Mouse (Mus musculus): ENCODE results near the gene Gfy. TPM values are rescaled to one million over a fixed set of nuclear protein-coding genes. Genes with fewer than 3 reads are reported as not detected.

The Gfy gene
- polyA plus RNA-seq (2014; fragmentation: Nextera tagmentation; extraction: Ambion mirVana), result not detected in 2 replicates

DNA sequence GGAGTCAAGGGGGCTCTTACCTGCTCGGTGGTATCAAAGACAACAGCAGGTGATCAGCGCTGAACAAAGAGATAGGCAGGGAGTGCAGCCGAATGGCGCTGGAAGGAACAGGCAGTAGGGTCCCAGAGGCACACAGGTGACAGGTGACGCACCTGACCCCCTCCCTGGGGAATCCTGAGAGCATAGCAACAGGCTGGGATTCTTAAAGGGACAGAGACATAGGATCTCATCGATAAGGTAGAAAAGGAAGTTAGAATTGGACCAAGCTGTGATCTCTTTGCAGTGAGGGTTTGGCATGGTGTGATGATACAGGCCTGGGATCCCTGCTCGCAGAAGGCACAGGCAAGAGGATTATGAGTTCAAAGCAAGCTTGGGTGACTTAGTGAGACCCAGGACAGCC is at the start of gene Gfy:
TSS of gene Gfy (minus strand) at position 101 of the 400 bp plus-strand sequence.
- WGBS, result 26% methylated on average over 7 of the region's 7 CpGs
- H3K27me3 ChIP-seq (ENCODE audit: control insufficient read depth, insufficient read depth, low read length), result peaks cover 99% of the 10 kb centered on the region
- H3K4me2 ChIP-seq (ENCODE audit: low read length), result no peak within 1 kb of the TSS
- no peaks in the 10 kb centered on the region for H3K9me3 ChIP-seq (ENCODE audit: control insufficient read depth, low read length)
- no peak within 1 kb of the TSS for H3K9ac ChIP-seq (replicated peaks; ENCODE audit: low read length)
- ATAC-seq (ENCODE audit: low FRiP score, low TSS enrichment), result no peak
- no peak for DNase-seq
- 0 out of 2 replicates have a peak, but pooled peaks cover 8% of the 10 kb centered on the region for H3K4me1 ChIP-seq (ENCODE audit: control insufficient read depth, insufficient read depth, low read length)
- H3K4me3 ChIP-seq (replicated peaks; ENCODE audit: low read depth, low read length), result no peak within 1 kb of the TSS
- H3K27ac ChIP-seq (replicated peaks; ENCODE audit: low read depth, low read length), result no peak within 1 kb of the TSS
- no peaks in the 10 kb centered on the region for H3K36me3 ChIP-seq (ENCODE audit: control insufficient read depth, insufficient read depth, low read length)

DNA sequence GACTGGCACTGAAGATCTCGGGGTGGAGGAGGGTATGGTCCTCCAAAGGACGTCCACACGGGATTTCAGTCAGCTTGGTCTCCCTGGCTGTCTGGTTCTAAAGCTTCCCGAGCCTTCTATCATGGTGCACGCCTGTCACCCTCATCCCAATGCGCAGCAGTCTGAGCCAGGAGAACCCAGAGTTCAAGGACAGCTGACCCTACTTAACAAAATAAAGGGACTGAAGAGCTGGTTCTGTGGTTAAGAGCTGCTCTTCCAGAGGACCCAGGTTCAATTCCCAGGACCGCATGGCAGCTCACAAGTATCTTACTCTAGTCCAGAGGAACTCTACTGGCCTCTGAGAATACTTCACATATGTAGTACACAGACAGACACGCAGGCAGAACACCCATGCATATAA is 49.7 kb upstream of the Gfy start:
- no peak overlapping the region for H3K4me3 ChIP-seq (replicated peaks; ENCODE audit: low read depth, low read length)
- no peaks in the 10 kb centered on the region for H3K9me3 ChIP-seq (ENCODE audit: control insufficient read depth, low read length)
- peaks cover under 1% of the 10 kb centered on the region; the same call in 1 of the 2 replicates for H3K4me1 ChIP-seq (ENCODE audit: control insufficient read depth, insufficient read depth, low read length)
- H3K9ac ChIP-seq (replicated peaks; ENCODE audit: low read length), result no peak overlapping the region
- 99% methylated on average over 8 of the region's 8 CpGs for WGBS
- H3K4me2 ChIP-seq (ENCODE audit: low read length), result no peak overlapping the region
- no peaks in the 10 kb centered on the region for H3K27me3 ChIP-seq (ENCODE audit: control insufficient read depth, insufficient read depth, low read length)
- H3K27ac ChIP-seq (replicated peaks; ENCODE audit: low read depth, low read length), result no peak overlapping the region
- H3K36me3 ChIP-seq (ENCODE audit: control insufficient read depth, insufficient read depth, low read length), result peaks cover 27% of the 10 kb centered on the region
- DNase-seq, result no peak
- ATAC-seq (ENCODE audit: low FRiP score, low TSS enrichment), result no peak

- 96% methylated on average over 18 of the region's 18 CpGs for WGBS
- no peak overlapping the region for H3K4me2 ChIP-seq (ENCODE audit: low read length)
- ATAC-seq (ENCODE audit: low FRiP score, low TSS enrichment) (no peak), DNase-seq (no peak)
- H3K27me3 ChIP-seq (ENCODE audit: control insufficient read depth, insufficient read depth, low read length), result no peaks in the 10 kb centered on the region
- peaks cover 30% of the 10 kb centered on the region for H3K36me3 ChIP-seq (ENCODE audit: control insufficient read depth, insufficient read depth, low read length)
- no peaks in the 10 kb centered on the region for H3K4me1 ChIP-seq (ENCODE audit: control insufficient read depth, insufficient read depth, low read length)
- H3K4me3 ChIP-seq (replicated peaks; ENCODE audit: low read depth, low read length), result no peak overlapping the region
- no peaks in the 10 kb centered on the region for H3K9me3 ChIP-seq (ENCODE audit: control insufficient read depth, low read length)
- H3K9ac ChIP-seq (replicated peaks; ENCODE audit: low read length), result no peak overlapping the region
- H3K27ac ChIP-seq (replicated peaks; ENCODE audit: low read depth, low read length), result no peak overlapping the region
These were observed 49.2 kb upstream of the Gfy start for GRCm38 (mm10) chr7:45228548-45228947.

DNA sequence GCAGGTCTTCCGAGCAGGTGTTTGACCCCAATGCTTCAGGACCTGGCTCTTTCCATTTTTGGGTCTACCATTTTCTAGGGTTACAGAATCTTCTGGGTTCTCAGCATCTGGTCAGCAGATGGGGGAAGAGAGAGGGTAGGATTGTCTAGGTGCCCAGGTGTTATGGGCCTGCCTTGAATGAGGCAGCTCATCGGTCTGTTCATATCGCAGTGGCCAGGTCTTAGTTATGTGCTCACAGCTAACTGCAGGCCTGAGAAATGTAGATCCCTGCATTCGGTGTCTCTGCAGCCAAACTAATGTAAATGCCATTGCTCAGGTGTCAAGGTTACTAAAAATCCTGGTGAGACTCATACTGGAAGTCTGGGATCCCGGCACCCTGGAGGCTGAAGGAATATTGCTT is 47.1 kb upstream of the Gfy start:
- Histone ChIP-seq H3K4me2 (ENCODE audit: low read length) (no peak overlapping the region), H3K9ac (replicated peaks; ENCODE audit: low read length) (no peak overlapping the region), H3K27me3 (ENCODE audit: control insufficient read depth, insufficient read depth, low read length) (no peaks in the 10 kb centered on the region), H3K9me3 (ENCODE audit: control insufficient read depth, low read length) (no peaks in the 10 kb centered on the region), H3K4me1 (ENCODE audit: control insufficient read depth, insufficient read depth, low read length) (no peaks in the 10 kb centered on the region), H3K27ac (replicated peaks; ENCODE audit: low read depth, low read length) (no peak overlapping the region), H3K4me3 (replicated peaks; ENCODE audit: low read depth, low read length) (no peak overlapping the region), H3K36me3 (ENCODE audit: control insufficient read depth, insufficient read depth, low read length) (peaks cover 32% of the 10 kb centered on the region)
- no peak for DNase-seq
- WGBS, result 99% methylated on average over 5 of the region's 5 CpGs
- no peak for ATAC-seq (ENCODE audit: low FRiP score, low TSS enrichment)

DNA sequence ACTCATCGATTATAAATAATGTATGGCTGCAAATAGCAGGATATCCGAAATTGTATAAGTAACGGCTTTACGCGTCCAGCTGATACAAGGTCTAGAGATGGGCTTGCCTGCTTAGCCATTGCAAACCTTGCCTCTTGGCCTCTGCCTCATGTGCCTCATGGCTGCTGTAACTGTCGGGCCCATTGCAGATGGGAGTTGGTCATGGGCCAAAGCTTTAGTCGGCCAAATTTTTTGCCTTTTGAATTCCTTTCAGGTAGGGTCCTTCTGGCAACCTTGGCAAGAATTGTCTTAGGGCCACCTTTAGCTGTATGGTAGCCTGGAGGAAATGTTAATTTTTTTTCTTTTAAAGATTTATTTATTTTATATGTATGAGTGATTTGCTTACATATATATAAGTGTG is 45.5 kb upstream of the Gfy start:
- Histone ChIP-seq H3K4me3 (replicated peaks; ENCODE audit: low read depth, low read length) (no peak overlapping the region), H3K4me1 (ENCODE audit: control insufficient read depth, insufficient read depth, low read length) (no peaks in the 10 kb centered on the region), H3K36me3 (ENCODE audit: control insufficient read depth, insufficient read depth, low read length) (peaks cover 32% of the 10 kb centered on the region), H3K4me2 (ENCODE audit: low read length) (no peak overlapping the region), H3K9ac (replicated peaks; ENCODE audit: low read length) (no peak overlapping the region), H3K9me3 (ENCODE audit: control insufficient read depth, low read length) (no peaks in the 10 kb centered on the region), H3K27ac (replicated peaks; ENCODE audit: low read depth, low read length) (no peak overlapping the region), H3K27me3 (ENCODE audit: control insufficient read depth, insufficient read depth, low read length) (no peaks in the 10 kb centered on the region)
- ATAC-seq (ENCODE audit: low FRiP score, low TSS enrichment), result no peak
- WGBS, result 95% methylated on average over 7 of the region's 7 CpGs
- DNase-seq, result no peak

GRCm38 (mm10) chr7:45221680-45222079 is 42.3 kb upstream of the Gfy start:
- no peak overlapping the region for H3K4me2 ChIP-seq (ENCODE audit: low read length)
- H3K27ac ChIP-seq (replicated peaks; ENCODE audit: low read depth, low read length), result no peak overlapping the region
- peaks cover 17% of the 10 kb centered on the region for H3K36me3 ChIP-seq (ENCODE audit: control insufficient read depth, insufficient read depth, low read length)
- WGBS, result 90% methylated on average over 2 of the region's 2 CpGs
- peaks cover 9% of the 10 kb centered on the region; the same call in 1 of the 2 replicates for H3K4me1 ChIP-seq (ENCODE audit: control insufficient read depth, insufficient read depth, low read length)
- DNase-seq, result no peak
- H3K27me3 ChIP-seq (ENCODE audit: control insufficient read depth, insufficient read depth, low read length), result no peaks in the 10 kb centered on the region
- H3K9me3 ChIP-seq (ENCODE audit: control insufficient read depth, low read length), result no peaks in the 10 kb centered on the region
- no peak for ATAC-seq (ENCODE audit: low FRiP score, low TSS enrichment)
- no peak overlapping the region for H3K4me3 ChIP-seq (replicated peaks; ENCODE audit: low read depth, low read length)
- no peak overlapping the region for H3K9ac ChIP-seq (replicated peaks; ENCODE audit: low read length)

GRCm38 (mm10) chr7:45216442-45217183 is 37.2 kb upstream of the Gfy start:
- peak overlapping the region; percentile 72 for H3K9ac ChIP-seq (replicated peaks; ENCODE audit: low read length)
- H3K36me3 ChIP-seq (ENCODE audit: control insufficient read depth, insufficient read depth, low read length), result peaks cover 8% of the 10 kb centered on the region
- peak overlapping the region; percentile 83 for H3K27ac ChIP-seq (replicated peaks; ENCODE audit: low read depth, low read length)
- H3K4me2 ChIP-seq (ENCODE audit: low read length), result peak overlapping the region; percentile 68
- 0% methylated on average over 13 of the region's 13 CpGs for WGBS
- peak; percentile 88 for DNase-seq
- no peaks in the 10 kb centered on the region for H3K9me3 ChIP-seq (ENCODE audit: control insufficient read depth, low read length)
- peaks cover 8% of the 10 kb centered on the region for H3K27me3 ChIP-seq (ENCODE audit: control insufficient read depth, insufficient read depth, low read length)
- peak; percentile 83 for ATAC-seq (ENCODE audit: low FRiP score, low TSS enrichment)
- peaks cover 13% of the 10 kb centered on the region; the same call in 1 of the 2 replicates for H3K4me1 ChIP-seq (ENCODE audit: control insufficient read depth, insufficient read depth, low read length)
- H3K4me3 ChIP-seq (replicated peaks; ENCODE audit: low read depth, low read length), result peak overlapping the region; percentile 48

GRCm38 (mm10) chr7:45215673-45216441 is 36.5 kb upstream of the Gfy start, which contains the start of gene Tead2:
Tead2 (plus strand) TSS chr7:45215753.
- WGBS, result under 1% methylated on average over 51 of the region's 55 CpGs
- Histone ChIP-seq H3K4me1 (ENCODE audit: control insufficient read depth, insufficient read depth, low read length) (peaks cover 13% of the 10 kb centered on the region; the same call in 1 of the 2 replicates), H3K4me3 (replicated peaks; ENCODE audit: low read depth, low read length) (peak within 1 kb of the TSS; percentile 48)

More at GRCm38 (mm10) chr7:45215673-45216441, 36.5 kb upstream of the Gfy start, which contains the start of gene Tead2:
- H3K4me2 ChIP-seq (ENCODE audit: low read length), result peak within 1 kb of the TSS; percentile 68
- H3K27ac ChIP-seq (replicated peaks; ENCODE audit: low read depth, low read length), result peak within 1 kb of the TSS; percentile 83
- H3K27me3 ChIP-seq (ENCODE audit: control insufficient read depth, insufficient read depth, low read length), result peaks cover 16% of the 10 kb centered on the region
- H3K36me3 ChIP-seq (ENCODE audit: control insufficient read depth, insufficient read depth, low read length), result peaks cover 7% of the 10 kb centered on the region
- ATAC-seq (ENCODE audit: low FRiP score, low TSS enrichment) (peak; percentile 60), DNase-seq (peak; percentile 67)
- H3K9ac ChIP-seq (replicated peaks; ENCODE audit: low read length), result peak within 1 kb of the TSS; percentile 72
- no peaks in the 10 kb centered on the region for H3K9me3 ChIP-seq (ENCODE audit: control insufficient read depth, low read length)

Data from midbrain, embryonic 14.5 days (tissue).